Mouse (Mus musculus) embryonic facial prominence, embryonic 10.5 days (tissue): ENCODE measurements around the gene Klhdc8b. TPM values are rescaled to one million over a fixed set of nuclear protein-coding genes. Genes with fewer than 3 reads are reported as not detected.

Experiments used
- DNase-seq: peaks from one replicate; pipeline ENCODE4 v3.0.0-alpha.2; 2017; ENCODE audit warnings: low spot score
- H3K27ac ChIP-seq: fragments of 300-500 bp; sonication (generic); replicated peaks from 2 replicates; pipeline ENCODE4 v1.5.1; 2016; ENCODE audit warnings: mild to moderate bottlenecking
- H3K27me3 ChIP-seq: fragments of 300-500 bp; sonication (generic); replicated peaks from 2 replicates; pipeline ENCODE4 v1.6.1; 2016; ENCODE audit warnings: low read depth, mild to moderate bottlenecking; ENCODE audit not compliant: poor library complexity, severe bottlenecking
- H3K36me3 ChIP-seq: fragments of 300-500 bp; sonication (generic); replicated peaks from 2 replicates; pipeline ENCODE4 v1.6.1; 2016; ENCODE audit warnings: mild to moderate bottlenecking, moderate library complexity
- H3K4me1 ChIP-seq: fragments of 300-500 bp; sonication (generic); 2 replicates; pipeline ENCODE4 v1.6.1; 2016
- H3K4me3 ChIP-seq: fragments of 300-500 bp; sonication (generic); 2 replicates; pipeline ENCODE4 v1.5.1; 2016; ENCODE audit warnings: mild to moderate bottlenecking, moderate library complexity
- H3K9me3 ChIP-seq: fragments of 300-500 bp; sonication (generic); 2 replicates; pipeline ENCODE4 v1.6.1; 2016; ENCODE audit warnings: mild to moderate bottlenecking
- WGBS: fragments of 180-500 bp; shearing (Covaris S2); methylation state at CpG from one replicate; pipeline ENCODE4 v1.1.7; 2016; 5-methylcytosine and 5-hydroxymethylcytosine counted together
- polyA plus RNA-seq: library from polyadenylated mRNA; unstranded; fragments of >200 nt; fragmentation: Nextera tagmentation; extraction: Ambion mirVana; gene quantifications from 2 replicates; pipeline ENCODE4 v1.2.1, GENCODE M21; 2016

Gene Klhdc8b
- polyA plus RNA-seq, 1 experiment from 2014 or later = 24.2 TPM

DNA sequence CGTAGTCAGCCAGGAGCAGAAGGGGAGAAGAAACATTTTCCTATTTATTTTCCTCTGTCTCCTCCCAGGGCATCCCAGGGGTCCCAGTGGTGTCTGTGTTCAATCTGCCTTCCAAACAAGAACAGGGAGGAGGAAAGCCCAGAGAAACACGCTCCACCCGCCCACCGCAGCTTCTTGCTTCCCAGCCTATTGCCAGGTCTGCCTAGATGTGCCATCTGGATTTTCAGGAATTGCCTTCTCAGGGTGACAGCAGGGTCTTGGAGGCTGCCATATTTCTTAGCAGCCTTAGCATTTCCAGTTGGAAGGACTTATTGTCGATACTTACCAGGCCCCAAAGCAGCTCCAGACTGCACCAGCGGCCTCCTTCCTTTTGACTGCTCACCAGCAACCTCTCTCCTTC lies 22.2 kb downstream of the Klhdc8b start:
- WGBS = 84% methylated on average over 6 of the region's 6 CpGs
- no peaks in the 10 kb centered on the region for H3K36me3 ChIP-seq
- H3K4me1 ChIP-seq = no peaks in the 10 kb centered on the region
- H3K27me3 ChIP-seq = no peaks in the 10 kb centered on the region
- no peak overlapping the region for H3K4me3 ChIP-seq
- no peak for DNase-seq
- no peak overlapping the region for H3K27ac ChIP-seq
- H3K9me3 ChIP-seq = no peaks in the 10 kb centered on the region

DNA sequence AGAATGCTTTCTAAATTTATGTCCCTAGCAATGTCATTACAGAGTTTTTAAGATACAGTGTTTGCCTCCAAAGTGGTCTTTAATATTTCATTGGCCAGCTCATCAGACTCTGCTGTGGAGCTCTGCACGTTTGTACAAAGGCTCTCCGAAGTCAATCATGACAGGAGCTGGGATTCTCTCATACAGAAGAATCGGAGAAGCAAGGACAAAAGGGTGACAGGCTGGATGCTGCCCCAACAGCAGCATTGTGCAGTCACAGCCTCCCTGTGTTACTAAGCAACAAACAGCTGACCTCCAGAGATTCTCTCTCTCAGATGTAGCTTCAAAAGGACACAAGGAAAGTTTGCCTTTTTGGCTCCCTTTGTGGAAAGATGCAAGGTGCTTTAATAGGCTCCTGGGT lies 25.2 kb downstream of the Klhdc8b start, which contains the start of gene BC048562:
Gene BC048562, plus strand, starts transcription at position 301 of the 400 bp plus-strand sequence.
- H3K4me3 ChIP-seq = no peak within 1 kb of the TSS
- H3K27me3 ChIP-seq = no peaks in the 10 kb centered on the region
- H3K27ac ChIP-seq = no peak within 1 kb of the TSS
- H3K4me1 ChIP-seq = peaks cover 7% of the 10 kb centered on the region
- no peak for DNase-seq
- no peaks in the 10 kb centered on the region for H3K9me3 ChIP-seq
- WGBS = 76% methylated on average over 3 of the region's 3 CpGs
- H3K36me3 ChIP-seq = no peaks in the 10 kb centered on the region

DNA sequence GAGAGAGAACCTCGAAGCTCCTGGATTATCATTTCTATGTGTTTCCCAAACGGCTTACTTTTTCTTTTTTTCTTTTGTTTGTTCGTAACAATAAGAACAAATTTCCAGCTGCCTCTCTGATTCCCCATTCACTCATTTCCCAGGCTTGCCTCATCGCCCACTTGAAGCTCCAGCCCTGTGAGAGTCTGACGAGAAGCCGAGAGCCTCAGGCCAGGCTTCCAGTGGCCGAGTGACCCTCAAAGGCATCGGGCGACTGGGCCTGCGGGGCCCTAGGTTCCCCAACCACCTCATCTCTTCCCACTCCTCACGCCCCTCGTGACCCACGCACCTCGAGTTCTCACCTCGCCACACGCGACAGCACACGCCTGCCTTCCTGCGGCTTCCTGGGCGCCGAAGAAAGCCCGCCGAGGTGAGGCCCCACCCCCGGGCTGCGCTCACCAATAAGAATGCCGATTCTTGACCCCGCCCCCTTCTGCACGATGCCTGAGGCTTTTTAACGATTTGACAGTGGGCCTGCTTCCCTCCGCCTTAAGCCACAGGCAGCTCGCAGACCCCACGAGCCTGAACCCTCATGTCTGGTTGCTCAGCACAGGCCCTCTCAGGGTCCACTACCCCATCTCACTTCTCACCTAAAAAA lies 29.8 kb downstream of the Klhdc8b start:
- Histone ChIP-seq H3K9me3 (no peaks in the 10 kb centered on the region), H3K4me3 (peak overlapping the region; percentile 43), H3K27me3 (no peaks in the 10 kb centered on the region; the same call in 1 of the 2 replicates), H3K27ac (peak overlapping the region; percentile 70), H3K36me3 (no peaks in the 10 kb centered on the region), H3K4me1 (peaks cover 7% of the 10 kb centered on the region)
- DNase-seq = peak; percentile 66
- WGBS = 53% methylated on average over 32 of the region's 32 CpGs

DNA sequence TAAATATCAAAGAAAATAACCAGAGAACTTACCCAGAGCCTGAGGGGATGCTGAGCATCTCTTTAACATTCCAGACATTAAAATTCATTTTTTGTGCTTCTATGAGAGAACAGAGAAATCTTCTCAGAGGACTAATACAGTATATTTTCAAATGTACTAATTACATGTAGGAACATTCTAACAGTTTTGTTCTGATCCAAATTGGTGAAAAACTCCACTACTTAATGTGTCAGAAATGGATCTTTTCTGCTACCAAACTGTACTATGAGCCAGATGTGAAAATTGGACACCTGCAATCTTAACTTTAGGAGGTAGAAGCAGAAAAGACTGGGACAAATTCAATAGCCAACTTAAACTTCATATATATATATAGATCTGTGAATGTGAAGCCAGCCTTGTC lies 33.0 kb downstream of the Klhdc8b start, which contains the start of gene Ccdc36:
Gene Ccdc36, minus strand, starts transcription at position 101 of the 400 bp plus-strand sequence.
- Histone ChIP-seq H3K4me1 (peaks cover 7% of the 10 kb centered on the region), H3K9me3 (no peaks in the 10 kb centered on the region), H3K36me3 (no peaks in the 10 kb centered on the region), H3K27ac (no peak within 1 kb of the TSS), H3K4me3 (no peak within 1 kb of the TSS), H3K27me3 (no peaks in the 10 kb centered on the region; the same call in 1 of the 2 replicates)
- no peak for DNase-seq

- Histone ChIP-seq H3K4me1 (no peaks in the 10 kb centered on the region), H3K9me3 (no peaks in the 10 kb centered on the region), H3K27ac (no peak overlapping the region), H3K4me3 (no peak overlapping the region), H3K27me3 (no peaks in the 10 kb centered on the region), H3K36me3 (no peaks in the 10 kb centered on the region)
- no peak for DNase-seq
- WGBS = 77% methylated on average over 1 of the region's 1 CpGs
Observed at GRCm38 (mm10) chr9:108412221-108412620, 49.2 kb downstream of the Klhdc8b start.

GRCm38 (mm10) chr9:108411381-108411942 lies 49.9 kb downstream of the Klhdc8b start:
- H3K9me3 ChIP-seq = no peaks in the 10 kb centered on the region
- H3K27ac ChIP-seq = no peak overlapping the region
- no peak overlapping the region for H3K4me3 ChIP-seq
- DNase-seq = no peak
- no peaks in the 10 kb centered on the region for H3K36me3 ChIP-seq
- H3K27me3 ChIP-seq = no peaks in the 10 kb centered on the region
- no peaks in the 10 kb centered on the region for H3K4me1 ChIP-seq
- WGBS = 78% methylated on average over 9 of the region's 9 CpGs

DNA sequence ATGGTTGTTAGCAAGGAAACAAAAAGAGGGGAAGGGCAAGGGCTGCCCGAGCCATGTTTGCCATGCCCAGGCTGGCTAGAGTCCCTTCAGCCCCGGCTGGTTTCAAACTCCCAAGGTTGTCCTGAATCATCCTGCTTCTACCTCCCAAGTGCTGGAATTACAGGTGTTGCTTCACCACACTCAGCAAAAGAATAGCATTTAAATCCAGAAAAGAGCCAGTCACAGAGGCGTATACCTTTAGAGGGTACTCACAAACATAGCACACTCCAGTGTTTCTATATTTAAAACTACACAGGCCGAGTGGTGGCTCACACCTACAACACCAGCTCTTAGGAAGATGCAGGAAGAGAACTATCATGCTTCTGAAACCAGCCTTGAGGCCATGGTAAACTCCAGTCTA lies 51.8 kb downstream of the Klhdc8b start:
- no peaks in the 10 kb centered on the region for H3K36me3 ChIP-seq
- WGBS = 93% methylated on average over 4 of the region's 4 CpGs
- no peaks in the 10 kb centered on the region for H3K9me3 ChIP-seq
- DNase-seq = no peak
- H3K4me3 ChIP-seq = no peak overlapping the region
- no peak overlapping the region for H3K27ac ChIP-seq
- no peaks in the 10 kb centered on the region for H3K27me3 ChIP-seq
- peaks cover 6% of the 10 kb centered on the region; the same call in 1 of the 2 replicates for H3K4me1 ChIP-seq

DNA sequence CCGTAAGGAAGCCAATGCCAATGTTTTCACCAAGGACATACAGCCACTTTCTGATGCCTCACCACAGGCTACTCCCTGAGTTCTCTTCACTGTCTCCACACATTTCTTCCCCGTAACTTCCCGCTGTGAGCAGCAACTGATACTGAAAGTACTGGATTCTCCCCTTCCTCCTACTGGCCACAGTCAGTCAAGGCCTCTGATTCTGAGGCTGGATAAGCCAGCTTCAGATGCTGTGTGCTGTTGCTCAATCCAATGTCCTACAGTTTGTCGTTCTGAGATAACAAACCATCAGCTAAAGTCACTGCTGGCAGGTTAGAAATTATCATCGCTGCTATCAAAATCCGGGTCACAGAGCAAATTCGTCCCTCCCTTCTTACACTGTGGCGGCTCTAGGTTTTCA lies 56.9 kb downstream of the Klhdc8b start:
- Histone ChIP-seq H3K27ac (no peak overlapping the region), H3K4me1 (peaks cover 6% of the 10 kb centered on the region), H3K4me3 (no peak overlapping the region), H3K36me3 (no peaks in the 10 kb centered on the region), H3K9me3 (no peaks in the 10 kb centered on the region), H3K27me3 (no peaks in the 10 kb centered on the region)
- WGBS = 84% methylated on average over 8 of the region's 8 CpGs
- no peak for DNase-seq

GRCm38 (mm10) chr9:108403081-108403480 lies 58.3 kb downstream of the Klhdc8b start:
- H3K27ac ChIP-seq = no peak overlapping the region
- WGBS = 92% methylated on average over 4 of the region's 4 CpGs
- DNase-seq = no peak
- peaks cover 6% of the 10 kb centered on the region for H3K4me1 ChIP-seq
- H3K27me3 ChIP-seq = no peaks in the 10 kb centered on the region
- H3K9me3 ChIP-seq = no peaks in the 10 kb centered on the region
- no peaks in the 10 kb centered on the region for H3K36me3 ChIP-seq
- no peak overlapping the region for H3K4me3 ChIP-seq

- WGBS = 68% methylated on average over 7 of the region's 7 CpGs
- H3K9me3 ChIP-seq = no peaks in the 10 kb centered on the region
Observed at GRCm38 (mm10) chr9:108401186-108401960, 60.0 kb downstream of the Klhdc8b start.

GRCm38 (mm10) chr9:108398324-108398723 lies 63.1 kb downstream of the Klhdc8b start:
- Histone ChIP-seq H3K36me3 (peaks cover 13% of the 10 kb centered on the region), H3K27ac (no peak overlapping the region), H3K9me3 (no peaks in the 10 kb centered on the region), H3K4me1 (no peaks in the 10 kb centered on the region; the same call in 1 of the 2 replicates), H3K27me3 (no peaks in the 10 kb centered on the region), H3K4me3 (no peak overlapping the region)
- no peak for DNase-seq
- 86% methylated on average over 3 of the region's 3 CpGs for WGBS

More at GRCm38 (mm10) chr9:108401186-108401960, 60.0 kb downstream of the Klhdc8b start:
- H3K36me3 ChIP-seq = no peaks in the 10 kb centered on the region
- no peak for DNase-seq
- no peak overlapping the region for H3K4me3 ChIP-seq
- H3K27me3 ChIP-seq = no peaks in the 10 kb centered on the region
- peaks cover 6% of the 10 kb centered on the region for H3K4me1 ChIP-seq
- H3K27ac ChIP-seq = no peak overlapping the region
